Mouse (Mus musculus) c-Kit-positive CD71-positive TER-119-negative erythroid progenitor cells, embryonic 14.5 days (primary cell): Measurements from ENCODE around the gene Gng4.
"Not testable (repeated sequence)": the region's sequence is repeated elsewhere in the genome, so short reads cannot be mapped to it uniquely, and the experiment has no call there.

ENCODE experiments used
- DNase-seq: peaks from one replicate; pipeline ENCODE4 v3.0.0-alpha.2; 2013; ENCODE audit warnings: low read depth

Gene Gng4

DNA sequence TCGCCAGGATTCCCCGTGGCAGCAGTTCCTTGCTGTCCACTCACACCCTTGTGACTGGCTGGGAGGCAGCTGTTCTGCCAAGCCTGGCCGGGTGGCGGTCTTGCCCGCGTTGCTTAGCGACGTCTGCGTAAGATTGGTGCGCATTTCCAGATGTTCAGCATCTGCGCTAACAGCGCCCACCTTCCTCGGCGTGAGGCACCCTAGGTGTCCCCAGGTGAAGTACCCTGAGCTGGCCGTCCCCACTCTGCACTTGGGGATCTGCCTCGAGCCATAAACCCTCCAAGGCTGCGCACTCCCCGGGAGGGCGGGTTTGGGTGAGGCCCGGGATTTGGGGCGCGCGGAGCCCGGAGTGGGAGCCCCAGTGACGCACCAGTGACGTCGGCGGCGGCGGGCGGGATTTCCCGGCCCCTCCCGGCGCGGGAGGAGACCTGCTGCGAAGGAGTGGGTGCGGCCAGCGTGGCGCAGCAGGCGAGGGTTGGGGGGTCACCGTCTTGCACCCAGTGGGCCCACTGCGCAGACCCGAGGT, at the start of gene Gng4:
TSS of gene Gng4 (plus strand) at position 166 of the 526 bp plus-strand sequence.
- no peak for DNase-seq

DNA sequence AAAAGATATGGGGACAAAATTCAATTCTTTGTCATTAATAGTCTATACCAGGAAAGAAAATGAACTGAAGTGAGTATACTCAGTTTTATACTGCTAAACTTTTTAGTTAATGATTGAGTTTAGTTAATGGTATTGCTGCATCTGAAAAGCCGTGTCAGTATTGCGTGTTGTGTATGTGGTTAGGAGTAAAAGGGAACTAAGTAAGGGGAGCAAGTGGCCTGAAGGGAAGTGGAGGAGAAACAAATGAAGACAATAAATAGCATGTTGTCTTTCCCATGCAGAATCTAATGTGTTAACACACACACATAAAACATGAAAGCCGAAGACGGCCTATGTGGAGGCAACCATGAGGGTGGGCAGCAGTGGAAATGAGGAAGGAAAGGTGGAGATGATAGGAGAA, 44.6 kb upstream of the Gng4 start:
- DNase-seq = no peak

DNA sequence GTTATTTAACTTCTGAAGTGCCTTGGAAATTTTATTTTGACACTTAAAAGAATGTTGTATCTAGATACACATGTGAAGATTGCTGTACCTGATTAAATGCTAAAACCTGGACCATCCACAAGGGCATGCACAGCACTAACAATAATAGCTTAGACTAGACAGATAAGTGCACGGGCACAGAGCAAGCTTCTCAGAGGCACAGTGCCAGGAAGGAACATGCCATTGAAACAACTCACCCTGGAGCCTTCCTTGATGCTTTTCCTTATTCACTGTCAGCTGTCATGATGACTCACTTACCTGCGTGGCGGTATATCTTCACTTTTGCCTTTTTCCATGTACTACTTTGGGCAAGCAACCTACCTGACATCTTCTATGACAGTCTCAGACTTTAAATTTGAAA, 37.9 kb upstream of the Gng4 start:
- DNase-seq = no peak

DNA sequence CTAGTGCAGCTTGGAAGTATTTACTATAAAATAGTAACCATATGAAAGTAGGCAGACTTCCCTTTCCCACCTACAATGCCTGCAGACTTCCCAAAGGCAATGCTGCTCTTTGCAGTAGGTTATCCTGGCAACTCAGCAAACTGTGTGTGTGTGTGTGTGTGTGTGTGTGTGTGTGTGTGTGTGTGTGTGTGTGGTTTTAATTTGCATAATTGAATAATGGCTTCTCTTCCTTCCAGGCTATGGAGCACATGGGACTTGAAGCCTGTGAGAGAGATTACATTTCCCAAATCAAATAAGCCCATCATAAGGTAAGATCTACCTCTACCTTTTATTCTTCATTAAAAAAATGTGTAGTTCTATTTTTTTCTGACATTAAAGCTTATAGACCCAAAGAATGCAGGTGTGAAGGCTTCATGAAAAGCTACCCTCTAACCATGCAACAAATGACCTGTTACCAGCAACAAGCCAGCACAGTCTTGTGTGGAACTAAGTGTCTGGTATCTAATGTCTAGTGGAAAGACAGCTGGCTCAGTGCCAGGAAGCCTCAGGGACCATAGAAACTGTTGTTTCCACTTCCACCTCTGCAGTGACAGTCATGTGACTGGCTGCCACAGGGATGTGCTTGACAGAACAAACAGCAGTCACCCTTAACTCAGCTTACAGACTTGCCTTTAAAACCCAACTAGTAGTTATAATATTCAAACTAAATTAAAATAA, 7.9 kb upstream of the Gng4 start:
- no peak for DNase-seq

DNA sequence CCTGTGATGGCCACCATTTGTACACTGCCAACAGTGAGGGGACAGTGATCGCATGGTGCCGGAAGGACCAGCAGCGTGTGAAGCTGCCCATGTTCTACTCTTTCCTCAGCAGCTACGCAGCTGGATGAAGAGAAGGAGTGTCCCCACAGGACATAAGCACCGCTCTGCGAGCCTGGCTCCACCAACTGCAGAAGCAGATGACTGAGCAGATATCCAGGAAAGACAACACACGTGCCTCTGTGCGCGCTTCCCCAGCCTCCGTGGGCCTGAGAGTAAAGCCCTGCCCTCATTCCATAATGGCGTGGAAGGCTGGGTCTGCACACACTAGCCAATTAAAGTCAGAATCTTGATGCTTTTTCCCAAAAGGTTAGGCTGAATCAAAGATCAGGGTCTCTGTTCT, 6.8 kb upstream of the Gng4 start:
- DNase-seq = no peak

DNA sequence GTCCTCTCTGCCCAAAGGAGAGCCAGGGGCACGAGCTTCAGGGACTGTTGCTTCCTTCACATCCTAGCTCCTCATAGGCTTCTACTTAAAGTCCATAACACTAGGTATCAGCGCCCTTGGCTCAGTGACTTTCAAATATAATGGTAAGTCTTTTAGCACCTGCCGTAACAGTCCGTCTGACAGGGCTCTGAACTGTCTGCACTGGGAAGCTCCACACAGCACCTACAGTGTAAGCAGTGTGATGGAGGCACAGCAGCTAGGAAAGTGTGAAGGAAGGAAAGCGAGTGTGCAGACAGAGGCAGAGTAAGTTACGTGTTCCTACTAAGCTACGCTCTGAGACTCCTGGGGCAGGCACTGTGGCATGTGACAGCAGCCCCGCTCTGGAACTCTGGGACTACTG, 6.2 kb upstream of the Gng4 start:
- DNase-seq = no peak

DNA sequence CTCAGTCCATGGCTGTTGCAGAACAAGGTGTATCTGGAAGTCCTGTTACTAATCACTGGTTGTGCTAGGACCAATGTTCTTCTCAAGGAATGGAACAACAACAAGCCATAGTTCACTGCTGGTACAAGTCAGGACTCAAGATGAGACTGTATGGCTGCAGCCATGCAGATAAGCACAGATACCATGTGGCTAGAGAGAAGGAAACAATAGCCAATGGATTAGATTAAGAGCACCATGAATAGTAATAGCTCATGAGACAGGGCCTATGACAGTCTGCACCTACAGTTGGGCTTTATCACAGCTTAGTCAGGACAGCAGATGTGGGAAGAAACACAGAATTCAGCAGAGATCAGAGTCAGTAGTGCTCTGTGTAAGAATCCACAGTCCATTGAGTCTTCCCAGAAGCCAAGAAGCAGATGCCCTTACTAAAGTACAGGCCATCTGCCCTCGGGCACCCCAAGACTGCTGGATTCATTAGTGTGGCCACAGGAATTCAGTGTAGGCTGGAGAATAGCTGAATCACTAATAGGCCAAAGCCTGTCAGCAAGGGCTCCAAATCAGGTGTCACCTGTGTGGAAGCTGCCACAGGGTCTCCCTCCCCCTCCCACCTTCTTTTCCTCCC, 4.9 kb upstream of the Gng4 start:
- no peak for DNase-seq

DNA sequence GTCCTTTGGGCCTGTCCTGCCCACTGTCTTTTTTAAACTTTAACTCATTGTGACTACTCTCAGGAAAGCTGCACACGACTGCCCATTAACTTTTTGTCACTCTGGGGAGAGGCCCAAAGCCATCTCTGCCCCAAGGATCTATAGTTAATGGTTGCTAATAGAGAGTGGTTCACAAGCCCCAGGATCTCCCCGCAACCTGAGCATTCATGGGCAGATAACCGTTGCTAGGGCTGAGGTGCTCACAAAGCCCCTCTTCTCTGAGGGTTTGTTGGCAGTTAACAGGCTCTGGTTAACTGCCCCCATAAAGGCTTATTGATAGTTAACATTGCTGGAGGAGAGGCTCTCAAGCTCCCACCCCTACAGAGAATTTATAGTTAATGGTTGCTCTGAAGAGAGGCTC, 3.6 kb upstream of the Gng4 start:
- DNase-seq = no peak

DNA sequence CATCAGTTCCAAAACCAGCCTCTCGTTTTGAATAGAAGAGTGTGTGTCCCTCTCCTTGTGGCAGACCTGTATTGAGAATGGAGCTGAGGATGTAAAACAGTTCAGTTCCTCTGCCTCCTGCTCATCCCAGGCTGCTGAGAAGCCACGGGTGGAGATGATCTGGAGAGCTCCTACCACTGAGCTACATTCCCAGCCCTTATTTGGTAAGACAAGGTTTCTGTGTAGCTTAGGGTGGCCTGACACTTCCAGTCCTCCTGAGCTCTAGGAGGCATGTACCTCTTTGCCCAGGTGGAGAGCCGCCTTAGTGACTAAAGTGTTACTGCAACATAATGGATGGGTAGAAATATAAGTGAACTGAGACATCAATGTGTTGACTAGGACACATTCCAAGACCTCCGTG, 2.8 kb upstream of the Gng4 start:
- DNase-seq = no peak

DNA sequence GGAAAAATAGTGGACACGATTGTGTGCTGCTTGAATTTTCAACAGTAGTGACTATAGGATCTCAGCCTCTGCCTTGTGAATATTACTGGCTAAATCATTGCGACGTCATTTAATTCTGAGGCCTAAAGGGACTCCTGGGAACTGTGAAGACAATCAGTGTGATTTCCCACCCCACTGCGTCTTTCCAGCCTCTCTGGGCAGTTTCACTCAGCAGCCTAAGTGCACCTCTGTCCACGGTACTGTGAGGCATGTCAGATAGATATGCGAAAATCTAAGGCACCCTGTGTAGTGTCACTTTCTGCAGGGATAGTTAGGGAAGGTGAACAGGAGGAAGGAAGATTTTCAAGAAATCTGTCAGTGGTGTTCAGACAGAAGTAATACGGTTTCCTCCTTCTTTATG, 563 bp upstream of the Gng4 start:
- DNase-seq = no peak

DNA sequence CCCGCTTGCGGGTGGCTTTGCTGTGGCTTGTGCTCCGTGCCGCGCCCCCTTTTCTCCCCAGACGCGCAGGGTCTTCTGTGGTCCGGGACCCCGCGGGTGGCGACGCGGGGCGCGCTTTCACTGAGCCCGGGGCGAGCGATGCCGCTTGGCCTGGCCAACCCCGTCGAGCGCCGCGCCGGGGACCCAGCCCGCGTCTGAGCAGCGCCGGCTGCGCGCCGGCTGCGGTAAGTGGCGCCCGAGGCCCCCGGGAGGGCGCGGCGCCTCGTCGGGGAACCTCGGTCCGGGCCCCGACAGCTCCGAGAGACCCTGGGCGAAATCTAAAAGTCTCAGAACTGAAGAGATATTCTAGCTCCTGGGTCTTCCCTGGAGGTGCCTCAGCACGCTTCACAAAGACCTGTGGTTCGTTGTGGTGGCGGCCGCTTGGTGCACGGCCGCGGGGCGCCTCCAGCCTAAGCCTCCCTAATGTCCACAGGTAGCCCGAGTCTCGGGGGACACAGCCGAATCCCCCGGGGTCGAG, 619 bp downstream of the Gng4 start:
- no peak for DNase-seq

DNA sequence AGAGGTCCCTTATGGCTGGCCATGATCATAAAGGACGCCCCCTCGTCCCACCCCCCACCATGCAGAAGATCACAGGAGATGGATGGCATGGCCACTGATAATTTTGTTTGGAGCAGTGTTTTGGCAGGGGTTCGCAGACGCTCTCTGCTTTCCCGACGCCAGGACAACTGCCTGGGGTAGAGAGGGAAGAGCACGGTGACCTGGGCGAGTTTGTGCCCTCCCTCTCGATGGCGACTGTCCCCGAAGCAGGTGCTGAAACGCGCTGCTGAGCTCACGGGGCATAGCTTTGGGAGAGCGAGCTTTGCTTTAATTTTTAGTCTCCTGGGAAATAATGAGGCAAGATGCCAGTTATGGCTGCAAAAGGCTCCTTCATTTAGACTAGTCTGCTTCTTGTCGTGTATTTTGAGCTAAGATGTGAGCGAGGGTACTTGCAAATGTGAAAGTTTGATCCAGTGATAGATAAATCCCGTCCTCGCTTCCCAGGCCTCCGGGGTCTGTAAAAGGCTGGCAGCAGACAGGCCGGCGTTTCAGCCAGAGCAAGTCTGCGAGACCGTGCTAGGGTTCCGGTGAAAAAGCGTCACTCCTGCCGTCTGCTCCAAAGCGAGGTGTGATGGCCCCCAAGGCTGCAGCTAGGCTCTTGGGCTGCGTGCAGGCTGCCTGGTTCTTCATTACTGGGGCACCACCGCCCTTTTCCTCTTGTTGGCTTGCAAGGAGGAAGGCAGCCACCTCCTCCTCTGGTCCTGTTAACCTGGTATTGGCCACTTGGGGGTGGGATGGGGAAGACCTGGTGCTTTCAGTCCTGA, 1.3 kb downstream of the Gng4 start:
- DNase-seq = no peak

DNA sequence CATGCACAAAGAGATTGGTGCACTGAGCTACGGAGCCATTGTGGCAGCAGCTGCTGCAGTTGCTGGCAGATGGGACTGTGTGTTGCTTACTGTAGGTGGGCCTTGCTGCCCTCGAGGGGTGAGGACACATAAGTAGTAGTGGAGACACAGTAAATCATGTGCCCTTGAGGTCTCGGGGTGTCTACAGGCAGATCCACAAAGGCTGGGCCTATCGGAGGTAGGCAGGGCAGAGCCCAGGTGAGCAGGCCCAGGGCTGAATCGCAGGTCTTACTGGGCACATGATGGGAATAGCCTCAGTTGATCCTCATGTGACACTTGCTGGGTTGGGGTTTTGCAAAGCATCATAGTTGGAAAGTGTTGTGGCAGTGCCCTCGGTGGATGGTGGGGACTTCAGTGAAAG, 3.1 kb downstream of the Gng4 start:
- DNase-seq = no peak

DNA sequence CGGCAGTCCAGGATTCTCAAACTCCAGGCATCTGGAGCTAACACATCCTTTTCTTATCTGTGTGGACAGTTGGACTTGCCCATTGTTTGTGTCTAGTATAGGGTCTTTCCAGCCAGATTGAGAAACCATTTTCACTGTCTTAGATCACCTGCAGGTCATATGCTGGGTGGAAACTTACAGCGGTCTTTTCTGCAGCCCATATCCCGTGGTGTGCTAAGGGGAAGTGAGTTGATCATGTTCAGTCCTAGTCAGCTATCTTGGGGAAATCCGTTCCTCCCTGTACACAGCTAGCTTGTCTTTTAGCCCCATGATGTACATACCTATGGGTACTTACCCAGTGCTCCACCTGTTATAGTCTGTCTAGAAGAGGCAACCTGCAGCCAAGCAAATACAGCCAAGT, 4.2 kb downstream of the Gng4 start:
- no peak for DNase-seq

DNA sequence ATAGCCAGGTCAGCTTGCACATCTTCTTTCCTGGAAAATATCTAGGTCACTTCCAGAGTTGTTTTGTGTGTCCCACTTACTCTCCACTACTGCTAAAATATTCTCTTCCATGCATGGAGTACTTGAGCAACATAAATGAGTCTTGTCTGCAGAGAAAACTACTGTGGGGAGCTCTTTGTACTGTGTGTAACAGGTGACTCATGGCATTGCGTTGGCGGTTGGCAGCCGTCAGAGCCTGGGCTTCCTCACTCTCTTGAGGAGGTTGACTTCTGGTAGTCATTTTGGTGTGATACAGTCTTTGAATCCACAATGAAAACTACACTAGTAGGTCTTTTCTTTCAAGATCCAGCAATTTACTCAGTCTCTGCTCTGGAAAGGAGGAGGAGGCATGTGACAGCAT, 8.1 kb downstream of the Gng4 start:
- no peak for DNase-seq

DNA sequence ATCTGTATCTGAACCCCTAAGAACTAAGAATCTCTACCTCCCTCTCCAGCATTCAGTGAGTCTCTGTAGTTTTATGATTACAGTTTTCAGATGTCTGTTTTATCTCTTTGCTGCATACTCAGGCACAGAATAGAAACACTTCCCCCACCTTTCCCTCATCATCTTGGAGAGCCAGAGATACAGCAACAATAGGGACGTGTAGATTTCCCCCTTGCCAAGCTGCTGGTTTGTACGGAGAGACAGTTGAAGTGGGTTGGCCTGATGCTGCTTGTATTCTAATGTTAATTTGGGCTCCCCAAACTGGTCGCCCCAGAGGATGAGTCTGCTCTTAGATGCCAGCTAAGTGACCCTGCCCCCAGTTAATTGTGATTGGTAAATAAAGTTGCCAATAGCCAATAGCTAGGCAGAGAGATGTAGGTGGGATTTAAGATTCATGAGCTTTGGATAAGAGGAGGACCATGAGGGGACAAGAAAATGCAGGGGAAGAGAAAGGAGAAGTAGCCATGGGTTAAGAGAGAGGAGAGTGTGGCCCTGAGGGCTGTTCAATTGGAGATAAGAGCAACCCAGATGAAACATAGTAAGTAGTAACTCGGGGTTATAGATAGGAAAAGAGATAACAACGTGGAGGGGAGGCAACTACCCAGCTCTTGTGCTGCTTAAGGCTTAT, 11.4 kb downstream of the Gng4 start:
- no peak for DNase-seq

DNA sequence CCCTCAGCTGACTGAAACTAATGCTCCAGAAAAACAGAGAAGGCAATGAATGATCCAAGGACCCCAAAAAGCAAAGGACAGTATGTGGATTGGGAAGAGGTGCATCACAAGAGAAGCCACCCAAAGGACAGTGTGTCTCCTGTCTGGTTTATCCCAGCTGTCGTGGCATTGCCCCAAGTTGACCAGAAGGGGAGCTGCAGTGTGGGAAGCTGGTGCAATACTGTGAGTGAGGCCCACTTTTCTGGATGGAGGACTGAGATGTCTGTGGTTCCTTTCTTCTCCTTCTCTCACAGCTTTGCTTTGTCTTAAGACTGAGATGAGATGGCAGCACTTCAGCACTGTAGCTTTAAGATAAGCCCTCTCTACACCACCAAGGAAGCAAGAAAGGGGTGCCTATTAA, 12.2 kb downstream of the Gng4 start:
- DNase-seq = no peak

DNA sequence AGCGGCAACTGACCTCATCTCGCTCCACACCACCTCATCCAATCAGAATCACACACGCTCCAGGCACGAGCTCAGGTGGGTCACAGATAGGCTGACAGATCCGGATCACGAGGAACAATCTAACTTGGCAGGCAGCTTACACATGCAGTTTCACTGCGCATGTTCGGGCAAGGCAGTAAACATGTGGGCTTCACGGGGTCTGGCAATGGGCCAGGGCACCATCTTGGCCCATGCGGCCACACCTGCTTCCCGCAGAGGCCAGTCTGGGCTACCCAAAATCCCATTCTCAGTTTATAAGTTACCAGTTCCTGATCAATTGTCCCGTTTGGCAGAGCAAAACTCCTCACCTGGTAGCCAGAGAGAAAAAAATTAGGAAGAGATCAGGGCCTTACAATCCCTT, 14.0 kb downstream of the Gng4 start:
- DNase-seq = not testable (repeated sequence)

DNA sequence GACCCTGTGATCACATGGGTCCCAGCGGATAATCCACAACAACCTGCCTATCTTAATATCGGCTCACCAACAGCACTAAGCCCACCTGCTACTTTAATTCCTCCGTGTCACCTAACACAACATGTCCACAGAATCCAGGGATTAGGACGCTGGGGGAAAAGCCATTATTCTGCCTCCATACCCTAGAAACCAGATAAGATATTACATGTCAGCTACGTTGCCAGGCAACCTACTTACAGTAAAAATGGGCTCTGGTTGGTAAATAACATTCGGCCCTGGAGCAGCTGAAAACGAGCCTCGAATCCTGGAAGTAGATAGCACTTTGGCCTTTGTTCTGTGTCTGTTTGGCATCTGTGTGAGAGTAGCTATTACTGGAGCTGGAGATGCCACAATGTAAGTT, 14.9 kb downstream of the Gng4 start:
- no peak for DNase-seq

DNA sequence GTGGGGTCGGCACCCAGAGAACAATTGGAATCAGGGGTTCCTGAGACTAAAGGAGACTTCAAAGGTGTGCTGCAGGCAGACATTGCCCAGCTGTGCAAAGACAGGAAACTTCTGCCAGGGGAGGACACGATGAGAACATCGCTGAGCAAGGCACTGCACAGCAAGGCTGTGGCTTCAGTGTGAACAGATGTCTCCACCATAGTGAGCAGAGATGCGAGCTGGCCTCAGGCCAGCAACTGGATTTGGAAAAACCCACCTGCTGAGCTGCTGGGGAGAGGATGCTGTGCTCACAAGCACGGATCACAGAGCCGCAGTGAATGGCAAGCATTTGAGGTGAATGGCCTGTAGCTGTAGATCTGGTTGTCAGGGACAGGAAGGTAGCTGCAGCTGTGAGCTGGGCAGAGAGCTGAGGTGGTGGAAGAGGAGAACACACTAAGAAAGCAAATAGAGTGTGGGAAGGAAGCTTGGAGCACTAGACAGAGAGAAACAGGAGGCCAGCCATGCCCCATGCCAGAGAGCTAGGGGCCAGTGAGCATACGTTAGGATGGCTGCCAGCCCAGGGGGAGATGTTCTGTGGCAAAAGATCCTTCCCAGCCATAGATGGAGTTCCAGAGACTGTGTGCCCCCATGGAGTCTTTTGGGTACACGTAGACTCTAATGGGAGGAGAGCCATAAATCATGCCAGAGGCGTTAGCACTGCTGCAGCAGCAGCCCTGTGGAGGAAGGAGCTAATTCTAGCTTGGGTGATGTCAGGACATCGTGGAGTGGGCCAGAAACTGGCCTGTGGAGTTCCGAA, 24.7 kb downstream of the Gng4 start:
- no peak for DNase-seq

DNA sequence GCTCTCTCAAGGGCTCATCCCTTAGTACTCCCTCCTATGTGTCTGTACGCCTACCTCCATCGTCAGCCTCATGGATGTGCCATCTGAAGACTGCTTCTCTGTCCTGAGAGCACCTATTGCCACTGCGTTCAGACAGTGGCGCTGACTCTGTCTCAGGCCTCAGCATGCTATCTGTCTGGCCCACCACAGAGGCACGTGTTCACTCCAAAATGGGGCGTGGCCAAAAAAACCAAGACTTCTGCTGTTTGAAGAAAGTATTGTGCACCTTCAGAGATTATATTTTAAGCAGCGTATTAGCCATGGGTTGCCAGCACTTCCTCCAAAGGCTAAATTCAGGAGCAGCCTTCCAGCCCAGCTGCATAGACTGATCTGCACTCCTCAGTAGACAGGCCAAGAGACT, 27.0 kb downstream of the Gng4 start:
- DNase-seq = no peak

DNA sequence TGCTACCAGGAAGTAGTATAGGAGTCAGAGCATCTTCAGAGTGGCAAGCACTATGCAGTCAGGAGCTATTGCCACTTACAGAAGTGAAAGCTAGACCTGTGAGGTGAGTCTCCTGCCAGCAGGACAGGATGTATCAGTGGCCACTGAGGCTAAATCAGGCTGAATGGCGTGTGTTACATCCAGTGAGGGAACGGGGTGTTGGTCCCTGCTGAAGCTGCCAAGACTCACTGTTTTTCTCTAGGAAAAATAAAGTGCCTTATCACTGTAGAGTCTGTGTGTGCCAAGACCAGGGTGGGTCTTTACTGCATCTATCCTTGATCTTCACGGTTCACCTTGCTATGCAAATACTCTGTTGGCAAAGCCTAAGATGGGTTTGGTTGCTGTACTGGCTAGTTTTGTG, 34.8 kb downstream of the Gng4 start:
- DNase-seq = no peak
